Mouse (Mus musculus) T-helper 17 cell (primary cell): ENCODE data around the gene Tuba1b.

Source experiments
- in situ Hi-C, 2 experiments: fragments of 300-600 bp; cut with MboI, MseI; formaldehyde crosslinking; loops; 1 replicate in 1 of 2; 2 replicates in 1 of 2; pipeline ENCODE4 v1.15.1; 2025; ENCODE audit warnings: high pct_unique_total_duplicates in 2 of 2

Gene Tuba1b

GRCm38 (mm10) chr15:98893036-98893435, 41.3 kb downstream of the Tuba1b start:
- in situ Hi-C loops = no loop called here

- in situ Hi-C loops = no loop called here
These were observed 42.3 kb downstream of the Tuba1b start for GRCm38 (mm10) chr15:98891907-98892606.

GRCm38 (mm10) chr15:98891198-98891742, 43.1 kb downstream of the Tuba1b start:
- in situ Hi-C loops = no loop called here

- in situ Hi-C loops = no loop called here
These were observed 46.8 kb downstream of the Tuba1b start for GRCm38 (mm10) chr15:98887526-98887925.

- in situ Hi-C loops = no loop called here
These were observed 47.5 kb downstream of the Tuba1b start for GRCm38 (mm10) chr15:98886667-98887387.

GRCm38 (mm10) chr15:98884106-98884505, 50.3 kb downstream of the Tuba1b start:
- in situ Hi-C loops = loop anchor here in 1 of 2 experiments (5.0 kb wide), 1 partner anchor 48 kb away; the partner anchor contains the start of gene Tuba1b

DNA sequence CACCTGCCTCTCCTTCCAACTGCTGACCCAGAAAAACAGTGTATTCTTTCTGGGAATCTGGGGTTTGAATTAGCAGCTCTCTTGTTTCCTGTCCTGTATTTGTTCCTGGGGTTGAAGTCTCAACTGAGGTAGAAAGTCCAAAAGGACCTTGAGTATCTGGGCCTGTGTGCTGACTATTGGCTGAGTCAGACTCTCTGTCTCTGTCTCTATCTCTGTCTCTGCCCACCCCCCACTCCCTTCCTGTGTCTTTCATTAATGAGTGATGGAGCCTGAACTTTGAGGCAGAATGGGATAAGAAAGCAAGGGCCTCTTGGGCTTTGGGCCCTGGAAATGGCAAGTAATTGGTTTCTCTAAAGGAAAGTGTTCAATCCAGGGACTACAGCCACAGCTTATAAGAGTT, 50.7 kb downstream of the Tuba1b start:
- in situ Hi-C loops = loop anchor here in 1 of 2 experiments (5.0 kb wide), 1 partner anchor 49 kb away; the partner anchor contains the start of gene Tuba1b

DNA sequence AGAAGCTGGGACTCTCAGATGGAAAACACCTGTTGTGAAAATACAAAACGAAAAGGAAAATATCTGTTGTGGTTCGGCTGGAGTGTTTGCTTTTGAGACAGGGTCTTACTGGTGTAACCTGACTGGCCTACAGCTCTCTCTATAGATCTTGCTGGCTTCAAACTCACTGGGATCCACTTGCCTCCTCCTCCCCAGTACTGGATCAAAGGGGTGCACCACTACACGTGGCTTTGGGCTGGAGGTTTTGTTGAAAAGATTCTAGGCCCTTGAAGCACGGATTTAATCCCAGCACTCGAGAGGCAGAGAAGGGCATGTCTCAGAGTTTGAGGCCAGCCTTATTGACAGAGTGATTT, 52.7 kb downstream of the Tuba1b start:
- in situ Hi-C loops = loop anchor here in 1 of 2 experiments (5.0 kb wide), 1 partner anchor 51 kb away; the partner anchor contains the start of gene Tuba1b
